Mouse (Mus musculus): ENCODE measurements around the gene Sult3a1. TPM values are rescaled to one million over a fixed set of nuclear protein-coding genes. Genes with fewer than 3 reads are reported as not detected.

Sult3a1 gene
- polyA plus RNA-seq, 1 experiment from 2014 or later: not detected

Other genes starting within 250 kb of the Sult3a1 start
- 4.9 and 5.3 TPM in 2 replicates for gene Clvs2, start 233.0 kb upstream of the Sult3a1 start, polyA plus RNA-seq (2015; fragmentation: Nextera tagmentation; extraction: Ambion mirVana)
- gene Sult3a2, start 71.0 kb upstream of the Sult3a1 start, polyA plus RNA-seq (2015; fragmentation: Nextera tagmentation; extraction: Ambion mirVana): not detected in 2 replicates
- 0.34 and 0.52 TPM in 2 replicates for gene Rsph4a, start 47.4 kb downstream of the Sult3a1 start, polyA plus RNA-seq (2015; fragmentation: Nextera tagmentation; extraction: Ambion mirVana)
- 25.1 and 27.5 TPM in 2 replicates for gene Zup1, start 93.5 kb downstream of the Sult3a1 start, polyA plus RNA-seq (2015; fragmentation: Nextera tagmentation; extraction: Ambion mirVana)
- 144 and 170 TPM in 2 replicates for gene Rwdd1, start 161.9 kb downstream of the Sult3a1 start, polyA plus RNA-seq (2015; fragmentation: Nextera tagmentation; extraction: Ambion mirVana)
- gene Trappc3l, start 179.9 kb downstream of the Sult3a1 start, polyA plus RNA-seq (2015; fragmentation: Nextera tagmentation; extraction: Ambion mirVana): not detected in 2 replicates
- not detected in 2 replicates for gene Calhm4, start 186.6 kb downstream of the Sult3a1 start, polyA plus RNA-seq (2015; fragmentation: Nextera tagmentation; extraction: Ambion mirVana)
- 0.18 and 0.28 TPM in 2 replicates for gene Calhm5, start 238.8 kb downstream of the Sult3a1 start, polyA plus RNA-seq (2015; fragmentation: Nextera tagmentation; extraction: Ambion mirVana)

Data from forebrain, embryonic 13.5 days (tissue).